Mouse (Mus musculus) liver, embryonic 11.5 days (tissue): ENCODE measurements around the gene Mgat5. TPM values are rescaled to one million over a fixed set of nuclear protein-coding genes. Genes with fewer than 3 reads are reported as not detected.

Source experiments
- ATAC-seq: fragments of 200-750 bp; cut with Nextera tagmentation; replicated peaks from 2 replicates; pipeline ENCODE4 v1.8.0; 2017; ENCODE audit warnings: moderate number of reproducible peaks, mild to moderate bottlenecking, moderate TSS enrichment, moderate library complexity; ENCODE audit not compliant: low FRiP score
- DNase-seq: peaks from one replicate; pipeline ENCODE4 v3.0.0-alpha.2; 2017; ENCODE audit warnings: low spot score
- H3K27ac ChIP-seq: fragments of 300-500 bp; sonication (generic); 2 replicates; pipeline ENCODE4 v1.5.1; 2014; ENCODE audit warnings: mild to moderate bottlenecking, low read depth, low read length, control low read depth
- H3K27me3 ChIP-seq: fragments of 300-500 bp; sonication (generic); replicated peaks from 2 replicates; pipeline ENCODE4 v1.6.1; 2014; ENCODE audit warnings: low read length, mixed read lengths; ENCODE audit not compliant: control insufficient read depth, insufficient read depth
- H3K36me3 ChIP-seq: fragments of 300-500 bp; sonication (generic); 2 replicates; pipeline ENCODE4 v1.6.1; 2014; ENCODE audit warnings: mild to moderate bottlenecking, low read length, moderate library complexity, mixed read lengths; ENCODE audit not compliant: control insufficient read depth, insufficient read depth
- H3K4me1 ChIP-seq: fragments of 300-500 bp; sonication (generic); replicated peaks from 2 replicates; pipeline ENCODE4 v1.6.1; 2014; ENCODE audit warnings: low read length, mixed read lengths; ENCODE audit not compliant: control insufficient read depth, insufficient read depth
- H3K4me2 ChIP-seq: fragments of 300-500 bp; sonication (generic); 2 replicates; pipeline ENCODE4 v1.6.1; 2014; ENCODE audit warnings: mild to moderate bottlenecking, control low read depth, moderate library complexity
- H3K4me3 ChIP-seq: fragments of 300-500 bp; sonication (generic); 2 replicates; pipeline ENCODE4 v1.5.1; 2014; ENCODE audit warnings: low read depth, low read length, control low read depth
- H3K9ac ChIP-seq: fragments of 300-500 bp; sonication (generic); 2 replicates; pipeline ENCODE4 v1.6.1; 2014; ENCODE audit warnings: low read depth, low read length, control low read depth
- H3K9me3 ChIP-seq: fragments of 300-500 bp; sonication (generic); 2 replicates; pipeline ENCODE4 v1.6.1; 2016; ENCODE audit warnings: low read length, inconsistent platforms, mixed read lengths; ENCODE audit not compliant: control insufficient read depth
- WGBS: fragments of 180-500 bp; shearing (Covaris S2); extraction: QIAGEN DNeasy Blood & Tissue Kit; methylation state at CpG from one replicate; pipeline ENCODE4 v1.1.7; 2014; 5-methylcytosine and 5-hydroxymethylcytosine counted together
- polyA plus RNA-seq: library from polyadenylated mRNA; unstranded; fragments of >200 nt; fragmentation: Nextera tagmentation; extraction: Ambion mirVana; gene quantifications from 2 replicates; pipeline ENCODE4 v1.2.1, GENCODE M21; 2014

Gene Mgat5
- polyA plus RNA-seq, 1 experiment from 2014 or later, result 2.3 TPM

DNA sequence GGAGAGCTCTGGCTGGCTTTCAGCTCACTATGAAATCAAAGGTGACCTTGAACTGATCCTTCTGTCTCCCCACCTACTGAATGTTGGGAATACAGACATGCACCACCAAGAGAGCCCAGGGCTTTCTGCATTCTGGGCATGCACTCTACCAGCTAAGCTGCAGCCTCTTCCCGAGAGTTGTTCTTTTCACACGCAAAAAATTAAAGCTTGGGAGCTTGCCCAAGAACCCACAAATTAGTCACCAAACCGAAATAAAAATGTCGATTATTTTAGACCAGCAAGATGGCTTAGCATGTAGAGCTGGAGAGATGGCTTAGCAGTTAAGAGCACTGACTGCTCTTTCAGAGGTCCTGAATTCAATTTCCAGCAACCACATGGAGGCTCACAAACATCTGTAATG, 230.0 kb downstream of the Mgat5 start:
- Histone ChIP-seq H3K27ac (no peak overlapping the region), H3K9me3 (no peaks in the 10 kb centered on the region), H3K4me1 (no peaks in the 10 kb centered on the region), H3K9ac (no peak overlapping the region), H3K4me2 (no peak overlapping the region), H3K27me3 (no peaks in the 10 kb centered on the region), H3K36me3 (no peaks in the 10 kb centered on the region), H3K4me3 (no peak overlapping the region)
- no peak for DNase-seq
- WGBS, result 92% methylated on average over 4 of the region's 4 CpGs
- ATAC-seq, result no peak

DNA sequence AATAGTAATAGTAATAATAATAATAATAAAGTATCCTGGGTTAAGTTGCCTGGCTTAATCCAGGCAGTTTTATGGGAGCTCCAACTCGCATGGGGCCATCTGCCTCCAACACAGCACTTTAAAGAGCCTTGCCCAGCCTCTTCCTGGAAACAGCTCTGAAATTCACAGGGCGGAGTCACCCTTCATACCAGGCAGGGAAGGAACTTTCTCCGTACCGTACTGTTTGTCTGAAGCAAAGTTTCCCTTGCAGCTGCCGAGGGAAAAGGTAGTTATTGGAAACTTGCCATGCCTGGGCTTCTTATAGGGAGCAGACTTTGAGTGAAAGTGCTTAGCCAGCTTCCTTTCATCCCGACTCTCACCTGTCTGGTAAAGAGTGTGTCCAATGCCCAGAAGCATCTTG, 232.3 kb downstream of the Mgat5 start:
- no peaks in the 10 kb centered on the region; the same call in 1 of the 2 replicates for H3K4me1 ChIP-seq
- H3K9ac ChIP-seq, result no peak overlapping the region
- no peak overlapping the region for H3K4me3 ChIP-seq
- H3K27me3 ChIP-seq, result no peaks in the 10 kb centered on the region
- no peak overlapping the region for H3K27ac ChIP-seq
- 75% methylated on average over 6 of the region's 6 CpGs for WGBS
- no peak for DNase-seq
- no peaks in the 10 kb centered on the region for H3K9me3 ChIP-seq
- no peak overlapping the region for H3K4me2 ChIP-seq
- H3K36me3 ChIP-seq, result no peaks in the 10 kb centered on the region
- ATAC-seq, result no peak

DNA sequence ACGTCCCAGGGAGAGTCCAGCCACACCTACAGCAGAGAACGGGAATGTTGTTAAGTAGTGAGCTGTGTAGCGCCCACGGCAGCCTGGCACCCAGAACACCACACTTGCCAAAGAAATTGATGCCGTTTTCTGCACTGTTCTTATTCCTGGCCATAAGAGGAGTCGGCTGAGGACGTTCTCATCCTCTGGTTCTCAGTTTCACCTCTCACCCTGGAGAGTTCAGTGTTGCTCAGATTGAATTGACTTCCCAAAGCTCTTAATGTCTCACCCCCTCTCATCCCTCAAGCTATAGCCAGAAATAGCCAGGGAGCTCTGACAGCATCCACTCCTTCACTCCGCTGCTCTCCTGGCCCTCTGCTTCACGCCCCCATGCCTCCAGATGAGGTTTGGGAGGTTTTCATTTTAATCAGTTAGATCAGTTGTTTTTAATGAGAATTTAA, 234.7 kb downstream of the Mgat5 start:
- H3K9me3 ChIP-seq, result no peaks in the 10 kb centered on the region
- WGBS, result 84% methylated on average over 9 of the region's 9 CpGs
- H3K4me3 ChIP-seq, result no peak overlapping the region
- H3K27me3 ChIP-seq, result no peaks in the 10 kb centered on the region
- no peaks in the 10 kb centered on the region for H3K36me3 ChIP-seq
- H3K27ac ChIP-seq, result no peak overlapping the region
- H3K9ac ChIP-seq, result no peak overlapping the region
- no peaks in the 10 kb centered on the region; the same call in 1 of the 2 replicates for H3K4me1 ChIP-seq
- ATAC-seq (no peak), DNase-seq (no peak)
- no peak overlapping the region for H3K4me2 ChIP-seq

DNA sequence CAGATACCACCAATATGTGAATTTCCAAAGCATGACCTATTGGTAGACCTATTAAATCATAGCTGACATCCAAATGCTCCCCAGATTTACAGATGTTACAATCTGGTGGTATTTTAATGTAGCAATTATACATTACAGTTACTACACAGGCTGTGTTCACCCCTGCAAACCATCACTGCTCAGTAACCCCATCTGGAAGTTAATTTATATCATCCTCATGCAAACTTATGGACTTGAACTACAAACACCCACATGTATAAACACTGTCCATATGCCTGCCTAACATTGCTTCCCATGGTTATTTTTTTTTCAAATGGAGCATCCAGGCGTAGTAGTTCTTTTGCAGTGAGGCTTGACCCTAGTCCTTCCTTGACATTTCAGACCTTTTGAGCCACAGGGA, 236.2 kb downstream of the Mgat5 start:
- no peak overlapping the region for H3K4me3 ChIP-seq
- no peaks in the 10 kb centered on the region for H3K36me3 ChIP-seq
- ATAC-seq (no peak), DNase-seq (no peak)
- H3K27ac ChIP-seq, result no peak overlapping the region
- WGBS, result 82% methylated on average over 1 of the region's 1 CpGs
- H3K4me2 ChIP-seq, result no peak overlapping the region
- no peak overlapping the region for H3K9ac ChIP-seq
- no peaks in the 10 kb centered on the region for H3K27me3 ChIP-seq
- H3K4me1 ChIP-seq, result no peaks in the 10 kb centered on the region; the same call in 1 of the 2 replicates
- H3K9me3 ChIP-seq, result no peaks in the 10 kb centered on the region

DNA sequence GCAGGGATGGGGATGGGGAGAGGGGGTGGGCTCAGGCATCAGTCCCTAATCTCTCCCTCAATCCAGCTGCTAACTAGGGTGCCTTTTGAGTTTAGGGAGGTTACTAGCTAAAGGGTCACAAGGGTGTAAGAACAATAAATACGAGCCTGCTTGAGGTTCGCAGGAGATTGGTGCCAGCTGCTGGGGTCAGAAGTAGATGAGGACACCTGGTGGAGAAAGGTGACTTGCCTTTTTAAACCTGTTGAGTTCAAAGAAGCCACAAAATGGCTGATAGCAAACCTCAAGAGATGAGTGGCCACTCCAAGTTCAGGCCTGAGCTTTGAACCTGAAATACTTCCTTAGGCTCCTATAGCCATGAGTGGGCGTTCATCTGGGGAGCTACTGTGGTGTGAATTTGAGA, 236.9 kb downstream of the Mgat5 start:
- Histone ChIP-seq H3K4me3 (no peak overlapping the region), H3K9me3 (no peaks in the 10 kb centered on the region), H3K4me1 (no peaks in the 10 kb centered on the region; the same call in 1 of the 2 replicates), H3K27ac (no peak overlapping the region), H3K4me2 (no peak overlapping the region), H3K9ac (no peak overlapping the region), H3K27me3 (no peaks in the 10 kb centered on the region), H3K36me3 (no peaks in the 10 kb centered on the region)
- WGBS, result 73% methylated on average over 3 of the region's 3 CpGs
- DNase-seq (no peak), ATAC-seq (no peak)

DNA sequence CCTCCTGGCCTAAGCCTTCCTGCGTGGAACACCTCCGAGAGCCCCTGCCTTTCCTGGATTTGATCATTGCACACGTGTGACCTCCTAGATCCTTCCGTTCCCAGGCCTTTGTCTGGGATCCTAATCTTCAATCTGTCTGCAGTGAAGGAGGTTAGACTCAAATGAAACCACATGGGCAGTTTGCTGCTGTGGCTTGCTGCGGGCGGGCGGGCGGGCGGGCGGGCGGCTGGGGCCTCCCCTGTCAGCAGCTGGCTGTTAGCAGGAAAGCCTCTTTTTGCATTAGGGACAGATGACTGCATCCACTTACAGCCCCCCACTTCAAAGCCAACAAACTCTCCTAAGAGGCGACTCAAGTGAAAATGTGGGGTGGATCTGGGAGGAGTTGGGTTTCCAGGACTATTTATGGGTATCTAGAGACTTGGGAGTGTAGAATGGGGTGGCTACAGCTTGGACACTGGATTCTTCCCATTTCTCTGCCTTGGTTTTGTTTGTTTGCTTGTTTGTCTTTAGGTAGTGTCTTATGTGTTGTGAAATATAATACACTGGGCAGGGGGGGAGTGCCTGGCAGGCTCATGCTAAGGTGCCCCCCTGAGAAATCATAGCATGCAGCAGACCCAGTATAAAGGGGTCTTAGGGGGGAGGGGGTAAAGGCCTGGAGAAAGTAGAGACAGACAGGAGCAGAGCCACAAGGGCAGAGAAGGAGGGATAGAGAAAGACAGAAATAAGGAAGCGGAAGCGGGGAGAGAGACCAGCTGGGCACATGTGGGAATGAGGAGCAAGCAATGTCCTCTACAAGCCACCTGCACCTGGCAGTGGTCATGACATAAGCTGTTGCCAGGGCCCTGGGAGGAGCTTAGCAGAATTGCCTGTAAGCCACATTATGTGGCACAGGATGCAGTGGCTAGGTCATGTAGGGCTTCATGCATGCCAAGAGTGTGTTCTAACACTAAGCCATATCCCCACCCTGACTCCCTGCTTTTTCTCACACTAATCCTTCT, 238.4 kb downstream of the Mgat5 start:
- Histone ChIP-seq H3K4me1 (no peaks in the 10 kb centered on the region; the same call in 1 of the 2 replicates), H3K27ac (no peak overlapping the region), H3K9ac (no peak overlapping the region), H3K27me3 (no peaks in the 10 kb centered on the region), H3K9me3 (no peaks in the 10 kb centered on the region), H3K36me3 (peaks cover under 1% of the 10 kb centered on the region), H3K4me2 (no peak overlapping the region), H3K4me3 (no peak overlapping the region)
- 61% methylated on average over 14 of the region's 14 CpGs for WGBS
- ATAC-seq (no peak), DNase-seq (no peak)

DNA sequence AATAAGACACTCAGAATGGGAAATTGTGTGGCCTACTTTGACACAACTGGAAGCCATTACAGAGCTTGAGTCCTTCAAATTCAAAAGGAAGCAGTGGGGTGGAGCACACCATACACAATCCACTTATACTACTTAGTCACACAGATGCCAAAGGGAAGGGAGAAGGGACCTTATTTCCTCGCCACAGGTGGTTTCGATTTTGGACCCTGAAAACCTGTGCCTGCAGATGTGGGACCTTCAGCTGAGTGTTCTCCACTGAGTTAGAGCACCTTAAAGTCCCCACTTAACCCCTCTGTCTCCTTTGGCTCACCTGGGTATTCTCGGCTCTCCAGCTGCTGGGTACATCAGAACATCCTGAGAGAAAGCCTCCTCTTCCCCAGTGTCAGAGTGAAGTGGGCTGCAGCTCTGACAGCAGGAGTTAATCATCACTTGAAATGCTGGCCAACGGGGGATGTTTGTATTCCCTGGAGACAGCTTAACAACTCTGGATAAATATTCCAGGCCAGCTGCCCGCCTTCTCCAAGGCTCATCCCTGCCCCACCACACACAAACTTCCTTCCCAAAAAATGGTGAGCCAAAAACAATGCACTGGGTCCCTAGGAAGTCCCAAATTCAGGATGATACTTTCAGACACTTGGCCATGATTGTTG, 240.1 kb downstream of the Mgat5 start:
- no peak for DNase-seq
- no peaks in the 10 kb centered on the region for H3K9me3 ChIP-seq

DNA sequence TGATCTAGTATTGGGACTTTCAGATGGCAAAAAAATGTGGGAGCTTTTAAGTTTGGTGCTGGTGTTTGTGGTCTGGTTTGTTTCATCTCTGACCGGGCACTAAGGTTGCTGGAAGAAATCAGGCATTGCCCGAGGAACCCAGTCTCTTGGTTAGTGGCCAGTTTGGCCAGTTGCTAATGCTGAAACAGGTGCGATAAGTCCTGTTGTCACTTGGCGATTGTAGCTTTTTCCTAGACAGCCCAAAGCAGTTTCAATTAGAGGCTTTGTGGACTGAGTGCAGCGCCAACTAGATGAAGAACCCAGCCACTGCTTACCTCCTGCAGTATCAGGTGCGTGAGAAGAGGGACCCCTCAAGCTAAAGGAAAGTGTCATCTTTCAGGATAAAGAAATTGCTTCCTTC, 248.6 kb downstream of the Mgat5 start:
- Histone ChIP-seq H3K27me3 (no peaks in the 10 kb centered on the region), H3K9me3 (no peaks in the 10 kb centered on the region), H3K4me1 (no peaks in the 10 kb centered on the region), H3K4me3 (no peak overlapping the region), H3K36me3 (peaks cover 3% of the 10 kb centered on the region), H3K4me2 (no peak overlapping the region), H3K9ac (no peak overlapping the region), H3K27ac (no peak overlapping the region)
- DNase-seq (no peak), ATAC-seq (no peak)
- 89% methylated on average over 6 of the region's 6 CpGs for WGBS

More for the DNA sequence above, 240.1 kb downstream of the Mgat5 start:
- Histone ChIP-seq H3K27ac (no peak overlapping the region), H3K4me1 (no peaks in the 10 kb centered on the region; the same call in 1 of the 2 replicates), H3K36me3 (peaks cover 5% of the 10 kb centered on the region), H3K27me3 (no peaks in the 10 kb centered on the region), H3K4me3 (no peak overlapping the region), H3K4me2 (no peak overlapping the region), H3K9ac (no peak overlapping the region)
- no peak for ATAC-seq
- 61% methylated on average over 5 of the region's 5 CpGs for WGBS
